Mouse (Mus musculus): ENCODE measurements around the gene Hgf.

Gene Hgf

DNA sequence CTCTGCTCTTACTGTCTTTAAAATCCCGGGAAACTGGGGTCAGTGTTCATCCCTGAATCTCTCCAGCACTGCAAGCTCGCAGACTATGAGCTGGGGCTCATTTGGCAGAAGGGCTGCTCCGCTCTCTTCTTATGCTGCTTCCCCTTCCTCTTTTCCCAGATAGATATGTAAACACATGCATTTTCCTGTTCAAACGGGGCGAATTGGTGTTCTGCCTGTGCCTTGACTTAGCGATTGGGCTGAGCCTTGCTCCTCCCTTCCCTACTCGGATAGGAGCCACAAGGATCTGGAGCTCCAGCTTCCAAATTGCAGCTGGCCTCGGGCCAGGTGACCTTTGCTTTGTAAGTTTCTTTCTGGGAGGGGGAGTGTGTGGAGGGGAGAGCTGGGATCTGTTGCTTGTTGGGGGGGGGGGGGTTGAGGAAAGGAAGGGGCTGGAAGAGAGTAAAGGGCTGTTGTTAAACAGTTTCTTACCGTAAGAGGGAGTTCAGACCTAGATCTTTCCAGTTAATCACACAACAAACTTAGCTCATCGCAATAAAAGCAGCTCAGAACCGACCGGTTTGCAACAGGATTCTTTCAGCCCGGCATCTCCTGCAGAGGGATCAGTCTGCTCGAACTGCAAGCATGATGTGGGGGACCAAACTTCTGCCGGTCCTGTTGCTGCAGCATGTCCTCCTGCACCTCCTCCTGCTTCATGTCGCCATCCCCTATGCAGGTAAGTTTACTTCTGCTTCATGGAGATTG, at the start of gene Hgf:
Gene Hgf, plus strand, starts transcription at position 192 of the 744 bp plus-strand sequence.
- DNase-seq, result peak in 1 of 2 experiments; percentile 2

DNA sequence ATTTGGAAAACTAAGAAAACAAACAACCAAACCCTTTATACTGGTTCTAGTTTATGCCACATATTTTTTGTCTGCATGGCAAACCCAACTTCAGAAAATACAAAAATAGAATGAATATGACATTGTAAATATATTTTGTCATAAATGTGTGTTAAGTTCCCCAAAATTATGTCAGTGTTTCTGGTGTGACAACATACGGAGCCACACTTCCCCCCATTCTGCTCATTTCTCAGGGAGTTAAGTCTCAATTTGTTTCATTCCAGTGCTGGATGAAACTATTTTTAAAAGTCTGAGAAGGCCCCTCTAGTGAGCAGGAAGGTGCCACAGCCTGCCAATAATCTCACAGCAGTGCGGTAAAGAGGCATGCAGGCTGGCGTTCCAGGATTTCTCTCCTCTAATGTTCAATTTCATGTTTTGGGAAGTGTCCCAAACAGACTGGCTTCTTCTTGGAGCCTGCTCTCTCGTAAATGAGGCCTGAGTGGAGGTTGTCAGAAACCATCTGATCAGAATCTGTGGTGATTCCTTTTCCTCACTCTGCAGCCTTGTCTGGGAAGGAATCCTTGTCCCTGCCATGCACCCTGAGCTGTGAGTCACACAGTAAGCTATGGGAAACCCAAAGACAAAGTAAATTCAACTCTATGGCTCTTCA, 46.5 kb upstream of the Hgf start:
- no peak for DNase-seq

DNA sequence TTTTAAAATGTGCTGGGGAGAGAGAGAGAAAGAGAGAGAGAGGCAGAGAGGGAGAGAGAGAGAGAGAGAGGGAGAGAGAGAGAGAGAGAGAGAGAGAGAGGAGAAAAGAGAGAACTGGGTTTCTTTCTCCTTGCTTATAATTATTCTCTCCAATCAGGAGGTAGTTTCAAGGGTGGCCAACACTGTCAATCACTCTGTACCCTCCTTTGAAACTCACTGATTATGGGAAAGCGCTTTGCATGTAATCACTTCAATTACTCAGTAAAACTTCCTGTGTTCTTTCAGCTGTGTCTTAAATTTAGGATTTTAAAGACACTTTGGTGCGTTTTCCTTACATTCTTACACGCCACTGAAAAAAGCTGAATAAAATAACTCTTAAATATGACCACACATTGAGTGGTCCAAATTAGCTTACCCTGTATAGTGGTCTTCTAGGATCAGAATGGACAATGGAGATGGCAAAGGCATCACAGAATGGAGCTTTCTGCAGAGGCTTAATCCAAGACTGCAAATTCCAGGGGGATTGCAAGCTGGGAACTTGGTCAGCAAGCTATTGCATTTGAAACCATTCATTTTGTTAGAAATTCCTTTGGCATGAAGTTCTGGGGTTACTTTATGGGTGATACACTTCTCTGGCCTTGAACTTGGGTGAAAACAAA, 21.5 kb upstream of the Hgf start:
- DNase-seq, result no peak

DNA sequence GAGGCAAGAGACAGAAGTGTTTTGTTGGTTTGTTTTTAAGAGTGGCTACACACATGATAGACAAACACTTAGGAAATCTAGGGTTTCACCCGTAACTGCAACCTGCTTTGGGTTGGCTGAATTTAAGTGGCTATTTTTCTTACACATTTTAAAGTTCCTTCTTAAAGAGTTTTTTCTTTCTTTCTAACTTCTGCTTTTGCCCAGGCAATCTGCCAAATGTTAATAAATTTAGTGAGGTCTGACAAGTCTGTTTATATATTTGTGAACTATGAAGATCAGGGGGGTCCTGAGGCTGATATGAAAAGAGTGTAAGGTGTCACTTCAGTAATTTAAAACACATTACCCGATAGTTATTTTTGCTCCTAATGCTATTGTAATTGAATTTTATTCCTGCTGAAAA, 15.2 kb upstream of the Hgf start:
- no peak for DNase-seq

DNA sequence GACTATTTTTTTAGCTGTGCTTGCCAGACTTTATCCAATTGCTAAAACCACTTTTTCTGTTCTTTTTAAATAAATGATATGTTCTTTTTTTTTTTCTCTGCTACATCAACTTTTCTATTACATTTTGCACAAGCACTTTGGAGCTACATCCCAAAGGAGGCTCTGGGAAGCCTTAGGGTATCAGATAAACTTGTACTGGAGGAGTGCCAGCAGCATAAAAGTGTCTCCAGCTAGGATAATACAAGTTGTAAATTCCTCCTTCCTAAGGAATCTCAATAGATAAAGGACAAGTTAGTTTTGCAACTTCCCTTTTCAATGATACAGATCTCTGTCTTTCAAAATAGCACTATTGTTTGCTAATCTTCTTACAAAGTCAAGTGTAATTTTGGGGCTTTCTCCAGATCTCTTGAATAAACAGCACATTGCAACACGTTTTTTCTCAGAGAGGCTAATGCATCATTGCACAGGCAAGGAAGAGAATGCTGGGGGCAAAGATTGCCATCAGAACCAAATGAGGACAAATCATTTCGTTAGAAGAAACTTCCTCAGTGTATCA, 11.7 kb upstream of the Hgf start:
- no peak for DNase-seq

DNA sequence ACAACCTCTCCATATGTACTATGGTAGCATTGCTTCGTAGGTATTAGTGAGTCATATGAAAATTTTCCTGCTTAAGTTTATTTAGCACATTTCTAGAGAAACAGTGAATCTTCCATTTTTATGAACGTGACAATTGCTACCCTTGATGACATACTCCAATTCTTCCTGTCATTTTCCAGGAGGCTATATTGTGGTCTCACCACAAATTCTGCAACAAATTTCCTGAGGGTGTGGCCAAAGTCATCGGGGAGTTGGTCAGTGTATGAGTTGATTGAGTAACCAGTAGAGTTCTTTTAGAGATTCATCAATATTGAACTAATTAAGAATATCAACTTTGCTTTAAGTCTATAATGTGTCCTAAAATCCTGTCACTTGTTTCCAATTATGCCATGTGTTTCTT, 5.8 kb upstream of the Hgf start:
- no peak for DNase-seq

DNA sequence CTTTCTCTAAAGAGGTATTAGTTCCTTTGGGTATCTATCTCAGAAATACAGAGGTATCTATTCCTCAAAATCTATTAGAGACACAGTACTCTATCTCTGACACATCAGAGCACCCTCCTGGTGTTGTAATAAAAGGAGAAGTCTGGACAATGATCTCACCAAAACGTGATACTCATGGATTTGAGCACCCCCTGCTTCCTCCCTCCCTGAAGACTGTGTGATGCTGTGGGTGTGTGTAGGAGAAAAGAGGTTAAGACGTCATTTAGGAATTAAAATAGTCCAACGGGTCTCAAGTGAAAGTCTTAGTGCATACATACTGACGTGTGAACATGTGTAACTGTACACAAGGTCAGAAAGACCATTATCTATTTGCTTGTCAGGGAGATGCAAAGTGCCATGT, 648 bp upstream of the Hgf start:
- DNase-seq, result no peak

DNA sequence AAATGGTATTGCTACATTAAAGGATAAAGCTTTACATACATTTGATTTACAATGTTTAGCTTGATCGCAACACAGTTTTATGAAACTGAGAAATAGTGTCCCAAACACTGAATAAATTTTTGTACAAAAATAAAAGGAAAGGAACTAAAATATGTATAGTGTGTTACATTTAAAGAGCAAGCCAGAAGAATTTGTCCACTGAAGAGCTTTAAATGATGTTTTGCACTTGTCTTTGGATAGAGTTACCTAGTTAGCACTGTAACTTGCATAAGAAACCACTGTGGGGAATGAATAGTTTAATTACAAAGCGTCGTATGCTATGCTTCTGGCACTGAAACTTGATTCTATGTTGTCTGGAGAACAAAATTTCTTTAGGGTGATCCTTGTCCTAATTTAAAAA, 7.0 kb downstream of the Hgf start:
- no peak for DNase-seq

DNA sequence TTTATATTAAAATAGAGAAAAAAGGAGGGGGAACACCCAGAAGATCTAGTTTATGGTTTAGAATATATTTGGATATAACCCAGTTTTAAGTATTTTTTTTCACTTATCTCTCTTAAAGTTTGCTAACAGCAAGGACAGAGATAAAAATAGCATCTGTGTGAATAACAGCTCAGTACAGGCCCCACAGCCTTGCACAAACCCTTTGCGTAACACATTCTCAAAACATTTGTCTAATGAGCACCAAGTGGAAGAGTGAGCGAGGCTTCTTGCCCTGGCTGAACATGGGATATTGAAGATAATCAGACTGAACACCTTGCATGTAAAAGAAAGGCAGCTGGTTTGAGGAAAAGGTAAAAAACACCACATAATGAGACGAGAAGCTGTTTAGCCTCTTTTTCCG, 15.7 kb downstream of the Hgf start:
- DNase-seq, result no peak

DNA sequence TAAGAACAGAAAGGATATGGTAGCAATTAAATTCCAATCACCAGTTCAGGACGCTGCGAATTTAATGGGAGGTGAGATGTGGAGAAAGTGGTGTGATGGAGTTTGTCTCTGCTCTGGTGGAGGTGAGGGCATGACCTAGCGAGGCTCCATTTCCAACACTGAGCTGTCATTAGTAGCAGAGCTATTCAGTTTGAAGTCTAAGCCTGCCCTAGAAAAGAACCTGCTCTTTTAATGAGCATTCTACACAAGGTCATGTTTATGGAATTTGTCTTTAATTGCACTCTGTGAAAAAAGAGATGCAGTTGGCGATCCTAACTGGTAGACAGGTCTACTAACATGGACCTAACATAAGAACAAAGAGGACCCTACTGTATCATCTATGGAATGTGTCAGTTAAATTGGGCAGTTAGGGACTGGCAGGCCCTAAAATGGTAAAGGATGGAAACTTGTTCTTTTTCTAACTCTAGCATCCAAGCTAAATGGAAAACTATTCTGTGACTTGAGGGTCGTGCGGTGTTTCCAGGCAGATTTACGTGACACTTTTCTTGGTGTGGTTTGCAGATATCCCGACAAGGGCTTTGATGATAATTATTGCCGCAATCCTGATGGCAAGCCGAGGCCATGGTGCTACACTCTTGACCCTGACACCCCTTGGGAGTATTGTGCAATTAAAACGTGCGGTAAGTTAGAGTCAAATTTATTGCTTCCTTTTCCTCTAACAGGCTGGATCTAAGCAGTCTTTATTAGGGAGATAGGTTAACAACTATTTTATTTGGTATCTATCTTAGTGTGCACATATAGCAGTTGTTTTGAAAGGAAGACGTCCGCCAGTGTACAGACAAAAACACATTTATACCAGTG, 24.8 kb downstream of the Hgf start:
- DNase-seq, result no peak

DNA sequence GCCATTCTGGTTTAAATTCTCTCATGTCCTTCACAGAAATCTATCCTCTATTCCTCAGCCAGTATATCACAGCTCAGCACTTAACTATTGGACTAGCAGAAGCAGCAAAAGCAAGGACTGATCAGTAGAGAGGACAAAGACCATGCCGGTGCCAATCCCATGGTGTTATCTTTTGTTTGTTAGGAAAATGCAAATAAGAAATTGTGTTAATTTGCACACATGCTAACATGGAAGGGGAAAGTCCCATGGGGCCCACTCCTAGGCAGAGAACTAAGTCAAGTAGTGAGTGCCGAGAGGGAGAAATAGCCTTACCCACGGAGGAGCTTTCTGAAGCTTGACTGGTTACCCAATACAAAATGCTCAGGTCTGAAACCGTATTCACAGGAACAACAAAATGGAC, 42.4 kb downstream of the Hgf start:
- DNase-seq, result no peak

DNA sequence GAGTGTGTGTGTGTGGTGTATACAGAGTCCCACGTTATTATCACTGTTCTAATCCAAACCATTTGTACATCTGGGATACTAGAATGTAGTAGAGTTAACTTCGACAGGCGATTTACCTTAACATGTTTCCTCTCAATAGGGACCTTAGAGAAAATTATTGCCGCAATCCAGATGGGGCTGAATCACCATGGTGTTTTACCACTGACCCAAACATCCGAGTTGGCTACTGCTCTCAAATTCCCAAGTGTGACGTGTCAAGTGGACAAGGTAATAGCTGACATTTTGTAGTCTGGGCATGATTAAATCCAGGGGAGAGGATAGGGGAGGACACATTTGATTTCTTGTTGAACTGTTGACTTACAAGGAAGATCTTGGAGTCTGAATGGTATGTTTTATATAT, 44.7 kb downstream of the Hgf start:
- no peak for DNase-seq

DNA sequence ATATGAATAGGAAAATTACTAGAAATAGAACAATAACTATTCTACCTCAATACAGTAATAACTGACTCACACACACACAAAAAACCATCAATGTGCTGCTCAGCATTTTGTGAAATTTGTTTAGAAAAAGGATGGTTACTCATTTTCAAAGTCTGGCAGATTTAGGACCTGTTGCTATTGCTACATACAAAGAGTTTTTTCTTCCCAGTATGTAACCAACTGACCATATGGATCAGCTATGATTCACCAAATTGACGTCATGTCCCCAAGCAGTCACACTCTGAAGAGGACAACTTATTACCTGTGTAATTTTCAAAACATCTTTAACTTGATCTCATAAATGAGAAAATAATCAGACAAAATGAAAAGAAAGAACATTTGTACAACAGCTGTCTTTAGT, 48.2 kb downstream of the Hgf start:
- DNase-seq, result no peak

DNA sequence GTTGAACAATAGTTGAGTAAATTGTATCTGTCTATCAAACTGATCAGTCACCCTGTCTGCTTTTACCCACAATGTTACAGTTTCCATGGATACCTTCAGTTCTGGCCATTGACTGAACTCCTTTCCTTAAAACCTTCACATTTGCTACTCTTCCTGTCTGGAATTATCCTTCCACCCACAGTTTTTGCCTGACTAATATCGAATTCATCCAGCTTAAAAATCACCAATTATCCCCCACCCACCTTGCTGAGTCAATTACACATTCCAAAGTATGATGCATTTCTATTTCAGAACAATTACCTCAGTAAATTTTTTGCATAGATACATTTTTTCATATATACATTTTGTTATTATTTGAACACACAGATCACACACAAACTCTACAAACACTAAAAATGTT, 79.7 kb downstream of the Hgf start:
- no peak for DNase-seq

DNA sequence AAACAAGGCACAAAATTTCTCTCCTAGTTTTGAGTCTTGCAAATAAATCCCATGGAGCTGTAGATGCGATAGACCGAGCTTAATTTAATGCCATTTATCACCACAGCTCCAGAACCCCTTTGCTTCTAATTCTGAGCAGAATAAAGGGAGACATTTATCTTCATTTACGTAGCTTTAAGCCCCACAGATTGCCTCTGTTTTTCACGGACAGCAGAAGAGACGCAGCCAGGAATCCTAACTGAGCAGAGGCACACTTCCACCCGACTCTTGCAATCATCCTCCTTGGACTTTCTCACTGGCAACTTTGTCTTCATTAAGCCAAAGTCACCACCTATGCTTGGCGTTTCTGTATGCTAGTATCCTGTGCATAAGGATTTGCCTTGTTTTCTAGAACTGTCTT, 93.1 kb downstream of the Hgf start:
- DNase-seq, result no peak

DNA sequence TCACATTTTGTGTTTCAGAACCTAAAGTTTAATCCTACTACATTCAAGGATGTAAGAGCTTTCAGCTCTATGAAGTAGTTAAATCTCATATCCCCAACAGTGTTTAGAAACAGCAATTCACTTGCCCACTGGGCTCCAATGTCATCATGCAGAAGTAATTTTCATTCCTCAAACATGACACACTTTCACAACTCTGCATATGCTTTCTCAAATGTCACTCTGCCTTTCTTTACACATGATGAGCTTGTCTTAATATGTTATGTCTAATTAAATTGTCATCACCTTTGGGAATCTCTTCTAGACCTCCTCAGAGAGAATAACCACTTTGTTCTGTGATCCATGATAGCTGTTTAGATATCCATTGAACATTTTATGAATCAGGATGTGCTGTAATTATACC, 94.4 kb downstream of the Hgf start:
- DNase-seq, result no peak

DNA sequence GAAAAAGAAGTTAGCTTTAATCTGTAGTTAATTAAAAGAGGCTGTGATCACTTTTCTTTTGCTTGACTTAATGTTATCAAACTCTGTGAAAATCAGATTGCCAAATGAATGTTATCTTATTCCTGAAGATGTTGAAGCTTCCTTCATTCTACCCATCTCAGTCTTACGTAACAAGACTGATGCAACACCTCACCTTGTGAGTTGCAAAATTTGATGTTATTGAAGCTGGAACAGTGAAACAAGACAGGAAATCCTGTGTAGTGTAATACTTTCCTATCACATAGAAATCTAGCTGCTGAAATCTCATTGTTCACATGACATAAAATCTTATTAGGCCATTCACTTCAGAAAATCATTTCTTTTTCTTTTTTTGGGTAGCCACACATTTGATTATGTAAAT, 96.9 kb downstream of the Hgf start:
- DNase-seq, result no peak

DNA sequence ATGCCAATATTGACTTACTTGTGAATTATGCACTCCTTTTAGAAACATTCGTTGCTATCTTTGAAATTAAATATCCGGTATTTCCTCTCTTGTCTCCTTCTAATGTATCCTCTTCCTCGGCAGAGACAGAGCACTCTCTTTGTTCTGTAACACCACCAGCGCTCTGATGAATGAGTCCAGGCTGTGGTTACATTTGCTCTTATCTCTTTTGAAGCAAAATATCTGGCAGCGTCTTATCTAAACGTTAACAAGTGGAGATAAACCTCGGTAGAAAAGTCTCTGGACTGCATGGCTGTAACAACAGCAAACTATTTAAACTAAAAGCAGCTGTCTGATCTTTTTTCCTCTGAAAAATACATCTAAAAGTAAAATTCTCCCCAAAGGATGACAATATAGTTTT, 100.7 kb downstream of the Hgf start:
- no peak for DNase-seq
